Mouse (Mus musculus) erythroblast, adult 5-6 weeks (primary cell): ENCODE results near the gene Srd5a1. TPM values are rescaled to one million over a fixed set of nuclear protein-coding genes. Genes with fewer than 3 reads are reported as not detected.
A peak's percentile ranks its signal among the peaks of the same experiment; 100 is the strongest.

Source experiments
- ATAC-seq: replicated peaks from 2 replicates; pipeline ENCODE4 v1.8.0; 2016; ENCODE audit warnings: moderate number of reproducible peaks, mild to moderate bottlenecking, moderate TSS enrichment, inconsistent platforms; ENCODE audit not compliant: poor library complexity, low FRiP score, severe bottlenecking
- total RNA-seq, 2 experiments: library from RNA; stranded (forward) in 1 of 2; stranded (reverse) in 1 of 2; fragments of 150-400 nt in 1 of 2; fragments of 200-764, 138-1000 nt in 1 of 2; gene quantifications; 2 replicates each; pipeline versions ENCODE4 v1.2.3 to v1.2.4; 2015 to 2017; ENCODE audit warnings: low replicate concordance in 2 of 2

Srd5a1 gene
- total RNA-seq, 2 experiments from 2014 or later = not detected

DNA sequence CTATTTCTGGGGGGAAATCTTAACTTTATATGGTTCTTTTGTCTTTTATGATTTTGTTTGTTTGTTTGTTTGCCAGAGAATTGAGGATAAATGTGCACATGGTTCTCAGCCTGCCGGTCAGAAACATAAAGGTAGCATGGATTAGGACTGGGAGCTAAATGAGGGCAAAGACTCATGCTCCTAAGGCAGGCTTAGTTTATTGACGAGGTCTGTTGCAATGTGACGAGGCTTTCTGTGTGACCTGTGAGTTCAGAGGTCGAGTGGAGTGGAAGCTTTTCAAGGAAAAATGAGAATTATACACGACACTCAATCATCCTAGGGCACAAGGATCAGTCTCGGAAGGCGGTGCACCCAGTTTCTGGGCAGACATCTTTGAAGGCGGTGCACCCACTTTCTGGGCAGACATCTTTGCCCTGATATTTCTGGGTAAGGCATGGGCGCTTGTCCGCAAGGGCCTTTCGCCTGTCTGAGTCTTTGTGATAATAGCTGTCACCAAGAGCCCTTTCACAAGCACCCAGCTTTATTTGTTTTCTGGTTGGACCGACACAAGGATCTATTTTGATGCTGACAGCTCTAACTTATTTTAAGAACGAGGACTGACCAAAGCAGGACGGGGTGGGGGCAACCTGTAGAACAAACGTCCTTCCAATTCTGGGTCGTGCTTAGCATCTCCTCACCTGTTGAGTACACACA, 63.6 kb downstream of the Srd5a1 start:
- ATAC-seq = no peak

DNA sequence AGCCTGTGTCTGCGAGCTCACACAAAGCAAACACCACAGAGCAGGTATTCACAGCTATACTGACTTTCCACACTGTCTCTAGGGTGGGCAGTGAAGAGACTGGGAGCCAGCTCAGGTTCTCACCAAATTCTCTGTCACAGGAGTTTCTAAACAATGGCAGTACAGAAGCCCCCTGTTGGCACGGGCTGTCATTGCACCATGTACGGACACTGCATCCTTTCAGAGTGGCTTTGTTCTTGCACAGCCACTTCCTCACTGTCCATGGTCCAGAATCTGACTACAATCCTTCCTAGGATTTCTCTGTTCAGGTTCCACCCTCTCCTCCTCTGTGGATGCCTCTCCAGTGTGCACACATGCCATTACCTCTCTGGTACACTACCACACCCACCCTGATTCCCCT, 66.2 kb downstream of the Srd5a1 start:
- peak; percentile 61; the same call in 1 of the 2 replicates for ATAC-seq

DNA sequence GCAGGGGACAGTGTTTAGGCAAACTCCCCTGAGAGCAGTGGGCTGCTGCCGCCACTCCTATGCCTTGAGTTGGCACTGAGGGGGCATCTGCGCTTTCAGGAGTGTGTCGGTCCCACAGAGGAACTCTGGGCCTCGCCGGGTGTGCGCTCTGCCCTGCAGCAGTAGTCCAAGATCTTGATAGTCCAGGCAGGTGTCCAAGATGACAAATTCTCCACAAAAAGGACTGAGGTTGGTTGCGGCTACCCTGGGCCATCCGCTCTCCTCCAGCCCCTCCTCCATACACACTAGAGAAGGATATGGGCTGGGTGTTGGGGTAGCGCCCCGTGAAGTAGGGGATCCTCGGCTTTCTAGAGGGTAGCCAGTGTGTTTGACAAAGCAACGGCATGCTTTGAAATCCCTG, 67.6 kb downstream of the Srd5a1 start:
- ATAC-seq = no peak

DNA sequence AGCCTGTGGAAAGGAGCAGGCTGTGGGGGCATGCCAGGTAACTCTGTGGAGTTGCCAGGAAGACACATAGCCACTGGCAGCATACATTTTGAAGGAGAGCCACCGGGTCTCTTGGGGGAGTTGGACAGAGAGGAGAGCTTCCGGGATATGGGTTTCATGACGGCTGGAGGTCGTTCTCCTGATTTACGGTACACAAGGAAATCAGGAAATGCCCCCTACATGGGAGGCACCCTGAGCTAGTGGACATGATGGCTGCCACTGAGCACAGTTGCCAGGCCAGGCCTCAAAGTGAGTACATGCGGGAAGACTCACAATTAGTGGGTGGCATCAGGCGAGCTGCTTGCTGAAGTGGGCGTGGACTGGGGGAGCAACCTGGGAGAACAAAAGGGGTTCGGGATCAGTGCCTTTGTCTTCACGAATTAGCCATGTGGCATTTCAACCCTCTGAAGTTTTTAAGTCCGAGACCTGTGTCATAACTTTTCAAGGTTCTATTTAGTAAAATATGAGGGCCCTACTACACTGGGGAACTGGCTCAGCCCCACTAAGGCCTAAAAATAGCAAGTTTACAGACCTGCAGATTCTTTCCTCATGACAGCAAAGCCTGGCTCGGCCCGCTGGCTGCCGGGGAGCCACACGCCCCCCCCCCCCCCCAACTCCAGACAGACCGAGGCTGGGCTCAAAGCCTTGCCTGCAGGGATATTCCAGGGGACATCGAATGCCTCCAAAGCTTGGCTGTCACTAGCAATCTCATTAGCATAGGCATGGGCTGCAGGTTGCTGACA, 68.5 kb downstream of the Srd5a1 start:
- ATAC-seq = no peak

DNA sequence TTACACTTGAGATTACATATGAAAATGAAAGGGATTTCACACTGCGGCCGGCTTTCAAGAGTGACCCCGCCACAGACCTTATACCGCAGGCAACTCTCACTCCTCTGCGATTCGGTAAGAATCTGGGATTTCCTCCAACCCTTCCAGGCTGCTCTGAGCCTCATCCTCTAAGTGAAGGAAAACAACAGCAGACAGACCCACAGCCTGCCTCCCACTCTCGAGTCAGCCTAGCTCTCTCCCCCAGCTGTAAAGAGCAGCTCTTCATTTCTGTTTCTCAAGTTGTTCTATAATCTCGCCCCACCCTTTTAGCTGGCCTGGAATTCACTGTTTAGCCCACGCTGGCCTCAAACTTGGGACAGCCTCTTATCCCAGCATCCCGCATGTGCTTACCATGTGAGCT, 69.5 kb downstream of the Srd5a1 start:
- ATAC-seq = no peak

DNA sequence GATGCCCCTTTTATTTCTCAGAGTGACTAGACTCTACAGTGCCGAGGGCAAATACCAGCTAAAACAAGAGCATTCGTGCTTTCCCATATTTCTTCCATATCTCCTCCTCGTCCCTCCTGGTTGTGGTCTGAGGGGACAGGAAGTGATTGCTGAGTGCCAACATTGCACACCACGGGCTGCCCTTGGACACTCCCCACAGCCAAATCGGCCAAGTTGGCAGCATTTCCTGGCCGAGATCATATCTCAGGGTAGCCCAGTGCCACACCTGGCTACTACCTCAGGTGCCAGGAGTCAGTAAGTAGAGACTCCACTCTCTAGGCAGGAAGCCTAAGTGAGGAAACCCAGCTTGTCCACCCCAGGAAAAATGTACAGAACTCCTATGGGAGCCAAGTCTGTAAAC, 70.0 kb downstream of the Srd5a1 start:
- ATAC-seq = no peak

DNA sequence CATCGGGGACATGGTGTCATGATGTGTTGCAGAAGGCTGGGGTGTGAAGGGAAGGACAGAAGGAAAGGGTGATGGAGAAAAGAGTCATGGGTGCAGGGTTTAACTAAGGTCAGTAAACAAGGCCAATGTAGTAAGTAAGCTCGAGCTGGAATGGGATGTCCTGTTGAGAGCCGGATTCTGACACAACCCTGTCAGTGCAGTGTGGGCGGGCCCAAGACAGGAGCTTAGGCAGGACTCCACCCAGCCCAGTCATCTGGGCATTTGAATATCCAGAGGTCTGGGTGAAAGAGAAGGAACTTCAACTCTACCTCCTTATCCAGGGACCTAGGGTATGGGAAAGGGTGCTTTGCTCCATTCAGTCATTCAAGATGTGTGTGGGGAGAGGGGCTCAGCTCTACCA, 72.9 kb downstream of the Srd5a1 start:
- ATAC-seq = no peak

DNA sequence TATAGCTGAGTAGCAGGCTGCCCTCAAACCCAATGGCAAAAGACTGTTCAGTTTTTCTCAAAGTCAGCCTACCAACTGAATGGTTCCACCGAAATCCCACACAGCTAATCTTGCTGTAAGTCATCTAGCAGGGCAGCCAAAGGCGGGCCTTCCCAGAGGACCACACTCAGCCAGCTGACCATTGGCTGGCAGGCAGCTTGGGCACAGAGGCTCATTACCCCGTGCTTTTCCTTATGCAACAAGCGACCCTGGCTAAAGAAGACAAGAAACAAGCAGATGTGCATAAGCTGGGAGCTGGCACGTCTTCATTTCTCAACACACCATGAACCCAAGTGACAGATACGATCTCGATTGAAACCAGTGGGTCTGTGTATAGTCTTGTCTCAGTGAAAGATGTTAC, 73.9 kb downstream of the Srd5a1 start:
- ATAC-seq = no peak

DNA sequence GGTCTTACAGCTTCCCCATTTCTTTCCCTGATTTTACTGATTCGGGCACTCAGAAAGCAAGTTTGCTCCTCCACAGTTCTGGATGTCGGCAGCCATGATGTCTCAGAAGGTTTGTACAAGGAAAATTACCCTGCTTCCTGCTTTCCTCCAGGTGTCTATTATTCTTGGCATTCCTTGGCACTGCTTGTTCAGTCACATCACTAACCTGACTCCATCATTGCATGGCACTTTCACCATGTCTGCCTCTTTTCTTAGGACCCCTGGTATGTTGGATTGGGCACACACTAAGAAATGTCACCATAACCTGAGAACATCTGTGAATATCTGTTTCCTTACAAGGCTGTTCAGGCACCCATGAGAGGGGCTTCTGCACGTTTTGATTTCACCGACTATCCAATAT, 75.2 kb downstream of the Srd5a1 start:
- ATAC-seq = no peak

DNA sequence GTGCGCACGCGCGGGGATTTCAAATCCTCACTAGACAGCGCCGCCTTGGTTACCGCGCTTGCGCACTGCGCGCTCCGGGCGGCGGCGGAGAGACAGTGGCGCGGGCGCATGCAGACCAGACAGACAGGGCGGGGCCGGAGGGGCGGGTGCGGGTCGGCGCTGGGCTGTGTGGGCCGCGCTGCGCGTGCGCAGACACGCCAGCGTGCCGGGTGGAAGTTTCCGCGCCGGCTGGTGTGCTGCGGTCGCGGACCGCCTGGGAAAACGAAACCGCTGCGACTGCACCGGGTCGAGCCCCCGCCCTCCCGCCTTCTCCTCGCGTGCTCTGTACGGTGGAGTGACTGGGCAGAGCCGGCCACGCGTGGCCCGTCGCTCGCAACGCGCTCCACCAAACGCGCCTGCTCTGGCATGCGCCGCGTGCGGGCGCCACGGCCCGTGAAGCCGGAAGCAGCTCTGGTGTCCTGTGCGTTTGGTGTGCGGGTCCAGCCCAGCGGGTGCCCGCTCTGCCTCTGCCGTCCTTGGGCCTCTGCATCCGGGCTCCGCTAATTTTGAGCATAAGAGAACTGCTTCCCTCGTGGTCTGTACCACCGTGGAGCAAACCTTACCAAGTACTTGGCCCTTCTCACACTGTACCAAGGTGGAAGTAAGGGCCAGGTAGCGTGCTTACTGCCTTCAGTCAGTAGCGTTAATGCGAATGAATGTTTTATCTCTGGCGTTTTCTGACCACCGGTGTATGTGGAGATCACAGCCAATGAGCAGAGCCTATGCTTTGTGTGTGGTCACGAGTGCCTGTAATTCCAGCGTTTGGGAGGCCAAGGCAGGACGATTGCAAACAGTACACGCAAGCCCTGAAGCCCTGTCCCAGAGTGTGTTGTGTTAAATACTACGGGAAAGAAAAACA, 76.3 kb downstream of the Srd5a1 start:
- peak; percentile 82 for ATAC-seq

DNA sequence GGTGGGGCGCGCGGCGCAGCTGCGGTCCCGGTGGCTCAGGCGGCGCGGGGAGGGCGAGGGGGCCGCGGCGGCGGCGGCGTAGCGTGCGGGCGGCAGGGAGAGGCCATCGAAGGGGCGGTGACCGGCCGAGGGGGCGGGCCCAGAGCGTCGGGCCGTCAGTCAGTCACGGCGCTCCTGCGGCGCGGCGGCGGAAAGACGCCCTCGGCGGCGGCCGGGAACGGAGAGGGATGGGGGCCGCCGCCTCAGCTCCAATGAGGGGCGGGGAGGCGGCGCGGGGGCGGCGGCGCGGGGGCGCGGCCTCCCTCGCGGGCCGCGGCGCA, 76.9 kb downstream of the Srd5a1 start, which contains the start of gene Tent4a:
TSS of gene Tent4a (minus strand) at position 284 of the 320 bp plus-strand sequence.
- peak; percentile 63 for ATAC-seq

DNA sequence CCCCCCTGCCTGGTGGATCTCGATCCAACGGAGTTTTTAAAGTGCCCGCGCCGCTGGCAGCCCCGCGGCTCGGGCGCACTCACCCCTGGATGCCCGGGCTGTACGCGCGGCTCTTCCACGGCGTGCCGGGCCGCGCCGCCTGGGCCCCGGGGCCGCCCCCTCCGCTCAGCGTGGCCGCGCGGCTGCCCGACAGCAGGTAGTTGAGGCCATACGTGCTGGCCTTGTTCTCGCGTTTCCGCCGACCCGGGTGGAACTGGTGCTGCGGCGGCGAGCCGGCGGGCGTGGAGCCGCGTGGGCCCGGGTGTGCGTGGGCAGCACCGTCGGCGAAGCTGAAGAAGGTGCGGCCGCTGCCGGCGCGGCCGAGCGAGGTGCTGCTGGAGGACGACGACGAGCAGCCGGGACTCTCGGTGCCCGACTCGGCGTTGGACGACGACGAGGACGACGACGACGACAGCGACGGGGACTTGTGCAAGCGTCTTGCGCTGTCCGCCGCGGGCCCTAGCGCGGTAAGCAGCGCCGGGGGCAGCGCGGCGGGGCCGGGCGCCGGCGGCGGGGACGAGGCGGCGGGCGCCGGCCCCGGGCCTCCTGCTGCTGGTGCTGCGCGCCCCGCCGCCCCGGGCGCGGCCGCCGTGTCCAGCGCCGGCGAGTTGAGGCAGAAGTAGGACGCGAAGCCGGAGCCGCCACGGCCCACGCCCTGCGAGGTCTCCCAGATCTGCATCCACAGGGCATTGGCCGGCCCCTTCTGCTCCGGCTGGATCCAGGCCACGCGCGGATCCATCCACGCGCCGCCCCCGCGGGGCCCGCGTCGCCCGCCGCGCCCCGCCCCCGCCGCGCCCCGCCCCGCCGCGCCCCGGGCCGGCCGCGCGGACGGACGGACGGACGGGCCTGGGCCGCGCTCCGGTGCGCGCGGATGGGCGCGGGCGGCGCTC, 77.6 kb downstream of the Srd5a1 start, which contains the start of gene Nsun2:
TSS of gene Nsun2 (plus strand) at position 342 of the 929 bp plus-strand sequence.
- 0 out of 2 replicates have a peak, but pooled peaks have one; percentile 17 for ATAC-seq

DNA sequence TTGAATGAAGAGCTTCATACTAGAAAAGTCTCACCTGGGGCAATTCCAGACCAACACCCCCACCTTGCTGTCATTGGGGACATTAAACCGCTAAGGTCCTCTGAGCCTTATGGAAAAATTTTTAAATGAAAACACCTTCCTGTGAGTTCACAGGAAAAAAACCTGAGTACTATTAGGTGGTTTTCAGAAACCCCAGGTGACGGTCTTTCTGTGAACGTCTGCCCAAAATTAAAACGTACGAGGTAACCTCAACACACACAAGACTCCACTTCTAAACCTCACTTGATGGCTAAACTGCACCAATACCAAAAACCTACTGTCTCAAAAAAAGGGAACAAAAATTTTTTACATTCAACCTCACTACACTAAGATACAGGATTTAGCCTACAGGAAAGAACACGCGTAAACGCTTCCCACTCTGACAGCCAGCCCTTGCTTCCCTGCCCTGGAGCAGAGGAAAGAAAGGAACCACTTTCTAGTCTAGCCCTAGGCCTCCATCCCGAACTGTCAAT, 78.3 kb downstream of the Srd5a1 start:
- no peak for ATAC-seq

DNA sequence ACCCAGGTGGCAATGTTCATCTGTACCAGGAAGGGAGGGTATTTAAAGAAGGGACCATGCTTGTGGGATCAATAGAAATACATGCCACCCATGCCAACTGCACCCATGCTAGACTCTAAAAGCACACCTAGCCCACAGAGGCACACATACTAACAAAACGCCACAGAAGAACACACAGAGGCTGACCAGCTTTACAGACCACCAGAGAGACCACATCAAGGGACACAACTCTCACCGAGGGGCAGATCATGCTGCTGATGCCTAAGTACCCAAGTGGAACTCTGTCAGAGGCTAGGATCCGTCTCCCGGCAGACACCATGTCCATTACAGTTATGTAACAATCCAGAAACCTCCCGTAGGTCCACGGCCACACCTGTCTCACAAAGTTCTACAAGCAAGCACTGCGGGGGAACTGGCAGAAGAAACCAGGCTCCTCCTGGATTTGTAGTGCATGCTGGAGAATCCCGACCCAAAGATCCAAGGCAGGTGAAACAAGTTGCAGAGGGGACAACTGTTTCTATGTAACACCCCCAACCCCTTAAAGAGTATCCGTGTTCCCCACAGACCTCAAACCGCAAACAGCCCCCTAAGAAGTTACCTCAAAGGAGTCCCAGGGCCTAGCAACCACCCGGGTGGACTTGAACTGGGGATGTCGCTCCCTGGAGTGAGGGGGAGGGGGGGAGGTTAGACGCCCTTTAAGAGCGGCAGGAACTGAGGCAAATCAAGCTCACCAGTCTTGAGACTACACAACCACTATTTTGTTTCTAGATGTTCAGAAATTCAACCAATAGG, 78.9 kb downstream of the Srd5a1 start:
- ATAC-seq = no peak

DNA sequence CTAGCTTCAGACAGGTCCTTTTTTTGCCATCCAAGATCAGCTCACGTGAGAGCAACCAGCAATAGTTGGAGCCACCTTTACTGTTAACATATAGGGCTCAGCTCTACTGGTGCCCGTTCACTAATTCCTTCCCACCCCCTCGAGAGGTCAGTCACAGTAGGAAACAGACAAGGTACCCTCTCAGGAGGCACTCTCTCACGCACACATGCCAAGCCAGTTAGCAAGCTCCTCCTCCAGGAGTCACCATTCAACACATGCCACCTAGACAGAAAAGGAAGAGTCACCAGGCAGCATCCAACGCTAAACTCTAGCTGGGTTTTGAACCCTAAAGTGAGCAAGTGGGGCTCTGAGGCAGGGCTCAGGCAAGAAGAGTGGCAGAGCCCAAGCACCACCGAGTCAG, 79.8 kb downstream of the Srd5a1 start:
- no peak for ATAC-seq

DNA sequence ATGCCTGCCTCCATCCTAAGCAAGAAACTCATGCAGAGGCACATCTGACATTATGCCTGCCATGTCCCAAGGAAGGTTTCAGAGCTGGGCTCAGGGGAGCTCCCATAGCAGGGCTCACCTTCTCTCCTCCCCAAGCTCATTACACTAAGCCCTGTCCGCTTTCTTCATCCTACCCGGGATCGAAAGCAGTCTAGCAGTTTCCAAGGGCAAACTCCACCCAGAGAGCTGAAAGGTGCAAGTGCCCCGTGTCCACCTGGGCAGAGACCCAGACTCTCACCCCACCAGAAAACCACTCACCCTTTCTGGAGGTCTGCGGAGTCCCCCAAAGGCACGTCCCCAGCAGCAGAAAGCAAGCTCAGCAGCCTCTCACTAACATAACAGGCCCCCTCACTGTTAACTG, 80.3 kb downstream of the Srd5a1 start:
- ATAC-seq = no peak

DNA sequence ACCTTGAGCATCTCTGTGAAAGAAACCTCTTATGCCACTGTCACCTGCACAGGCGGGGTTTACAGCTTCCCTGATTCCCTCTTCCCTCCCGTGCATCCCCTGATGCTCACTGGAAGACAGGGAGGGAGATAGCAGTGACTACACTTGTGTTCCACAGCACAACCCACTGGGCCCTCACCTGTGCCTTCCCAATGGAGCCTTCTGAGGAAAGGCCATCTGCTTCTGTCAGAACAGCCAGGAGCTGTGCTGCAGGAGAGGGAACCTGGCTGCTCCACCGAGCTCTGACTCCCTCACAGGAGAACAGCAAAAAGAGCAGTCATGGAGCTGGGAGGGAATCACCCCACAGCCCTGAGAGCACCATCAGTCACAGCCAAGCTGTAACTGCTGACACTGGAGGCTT, 81.1 kb downstream of the Srd5a1 start:
- no peak for ATAC-seq

DNA sequence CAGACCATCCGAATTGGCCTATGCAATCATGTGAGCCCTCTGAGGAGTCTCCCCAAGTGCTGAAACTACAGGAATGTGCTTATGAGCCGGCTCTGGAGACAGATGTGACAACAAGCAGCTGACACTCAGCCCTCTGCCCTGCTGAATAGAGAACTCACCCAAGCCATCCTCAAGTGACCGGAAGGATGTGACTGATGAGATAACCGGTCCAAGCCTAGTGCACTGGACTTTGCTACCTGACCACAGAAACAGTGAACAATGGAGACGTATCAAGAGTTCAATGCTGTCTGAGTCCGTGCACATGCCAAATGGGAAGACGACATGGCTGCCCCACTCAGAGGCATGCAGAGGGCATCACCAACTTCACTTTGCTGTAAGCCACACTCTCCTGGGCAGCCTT, 82.7 kb downstream of the Srd5a1 start:
- ATAC-seq = no peak
